Mouse (Mus musculus) kidney, embryonic 16.5 days (tissue): ENCODE measurements around the gene Gm45808. TPM values are rescaled to one million over a fixed set of nuclear protein-coding genes. Genes with fewer than 3 reads are reported as not detected.
A peak's percentile ranks its signal among the peaks of the same experiment; 100 is the strongest.

Experiments used
- ATAC-seq: fragments of 200-750 bp; cut with Nextera tagmentation; 2 replicates; pipeline ENCODE4 v1.8.0; 2017; ENCODE audit warnings: moderate TSS enrichment; ENCODE audit not compliant: low FRiP score, low TSS enrichment
- H3K27ac ChIP-seq: fragments of 300-500 bp; sonication (generic); 2 replicates; pipeline ENCODE4 v1.5.1; 2014; ENCODE audit warnings: low read length
- H3K27me3 ChIP-seq: fragments of 300-500 bp; sonication (generic); 2 replicates; pipeline ENCODE4 v1.6.1; 2014; ENCODE audit warnings: low read length, control low read depth, mixed read lengths; ENCODE audit not compliant: insufficient read depth
- H3K36me3 ChIP-seq: fragments of 300-500 bp; sonication (generic); 2 replicates; pipeline ENCODE4 v1.6.1; 2014; ENCODE audit warnings: low read length, control low read depth, mixed read lengths; ENCODE audit not compliant: insufficient read depth
- H3K4me1 ChIP-seq: fragments of 300-500 bp; sonication (generic); 2 replicates; pipeline ENCODE4 v1.6.1; 2014; ENCODE audit warnings: low read length, control low read depth, mixed read lengths; ENCODE audit not compliant: insufficient read depth
- H3K4me2 ChIP-seq: fragments of 300-500 bp; sonication (generic); replicated peaks from 2 replicates; pipeline ENCODE4 v1.6.1; 2014; ENCODE audit warnings: low read depth, low read length
- H3K4me3 ChIP-seq: fragments of 300-500 bp; sonication (generic); 2 replicates; pipeline ENCODE4 v1.5.1; 2014; ENCODE audit warnings: mild to moderate bottlenecking, low read length
- H3K9ac ChIP-seq: fragments of 300-500 bp; sonication (generic); replicated peaks from 2 replicates; pipeline ENCODE4 v1.6.1; 2014; ENCODE audit warnings: low read length
- H3K9me3 ChIP-seq: fragments of 300-500 bp; sonication (generic); 2 replicates; pipeline ENCODE4 v1.6.1; 2016; ENCODE audit warnings: low read length, control low read depth
- WGBS: fragments of 180-500 bp; shearing (Covaris S2); extraction: QIAGEN DNeasy Blood & Tissue Kit; methylation state at CpG from one replicate; pipeline ENCODE4 v1.1.7; 2014; 5-methylcytosine and 5-hydroxymethylcytosine counted together
- microRNA-seq: library from miRNA; unstranded; fragments of <30 nt; microRNA quantifications from one replicate; pipeline ENCODE4, GENCODE M21; 2016
- polyA plus RNA-seq: library from polyadenylated mRNA; unstranded; fragments of >200 nt; fragmentation: Nextera tagmentation; extraction: Ambion mirVana; gene quantifications from 2 replicates; pipeline ENCODE4 v1.2.1, GENCODE M21; 2015

Gm45808 gene
- polyA plus RNA-seq, 1 experiment from 2014 or later = not detected

DNA sequence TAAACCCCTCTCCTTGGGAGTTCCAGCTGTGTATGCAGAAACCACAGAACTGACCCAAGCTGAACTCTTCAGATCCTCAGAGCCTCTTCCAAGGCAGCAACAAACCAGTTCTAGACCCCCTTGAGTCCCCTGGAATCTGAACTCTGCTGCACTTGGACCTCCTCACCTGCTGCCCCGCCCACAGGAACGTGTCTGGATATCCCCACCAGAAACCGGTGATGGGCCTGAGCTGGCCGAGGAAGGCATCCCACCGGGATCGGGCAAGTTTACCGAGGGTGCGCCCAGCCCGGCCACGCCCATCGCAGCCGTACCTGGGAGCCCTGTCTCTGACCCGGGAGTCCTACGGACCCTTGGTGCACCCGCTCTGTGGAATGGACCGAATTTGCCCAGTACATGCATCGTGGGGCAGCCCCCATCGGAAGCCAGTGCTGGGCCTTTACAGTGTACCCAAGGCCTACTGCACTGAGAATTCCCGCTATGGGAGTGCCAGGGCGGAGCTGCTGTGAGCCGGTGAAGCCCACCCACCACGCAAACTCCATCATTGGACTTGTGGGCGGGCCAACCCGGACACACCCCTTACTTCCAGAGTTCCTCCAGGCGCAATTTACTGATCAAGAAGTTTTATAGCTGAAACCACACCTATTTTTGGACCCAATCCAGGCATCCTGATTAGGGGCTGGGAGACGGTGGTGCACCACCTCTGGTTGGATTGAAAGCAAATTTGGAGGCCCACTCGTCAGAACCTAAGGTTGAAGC lies 66.6 kb downstream of the Gm45808 start:
- Histone ChIP-seq H3K4me1 (peaks cover 17% of the 10 kb centered on the region), H3K4me2 (no peak overlapping the region), H3K4me3 (no peak overlapping the region), H3K27me3 (peaks cover 46% of the 10 kb centered on the region), H3K36me3 (peaks cover 42% of the 10 kb centered on the region), H3K9ac (0 out of 2 replicates have a peak overlapping the region, but pooled peaks have one; percentile 22), H3K9me3 (no peaks in the 10 kb centered on the region), H3K27ac (no peak overlapping the region)
- 0 out of 2 replicates have a peak, but pooled peaks have one; percentile 11 for ATAC-seq
- 10% methylated on average over 27 of the region's 27 CpGs for WGBS

DNA sequence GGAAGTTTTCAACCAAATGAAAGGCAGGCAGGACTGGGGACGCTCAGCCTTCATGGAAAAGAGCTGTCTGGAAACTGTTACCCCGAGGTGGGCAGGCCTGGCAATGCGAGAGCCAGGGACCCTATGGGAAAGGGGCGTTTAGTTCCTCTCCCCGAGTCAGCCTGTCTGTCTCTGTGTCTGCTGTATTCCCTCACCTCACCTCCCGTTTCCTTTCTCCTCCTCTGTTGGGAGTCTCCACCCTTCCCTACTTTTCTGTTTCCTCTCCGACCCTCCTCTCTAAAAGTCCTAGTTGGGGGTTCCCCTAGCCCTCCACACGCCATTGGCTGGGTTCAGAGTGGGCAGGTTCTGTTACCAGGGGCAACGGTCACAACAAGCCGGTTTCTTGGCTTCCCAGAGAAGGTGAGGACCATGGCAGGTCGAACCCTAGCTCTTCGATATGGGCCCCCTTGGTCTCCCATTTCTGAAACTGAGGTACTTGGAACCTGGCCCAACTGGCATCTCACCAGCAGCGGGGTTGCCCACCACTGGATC lies 68.6 kb downstream of the Gm45808 start:
- Histone ChIP-seq H3K4me1 (peaks cover 31% of the 10 kb centered on the region), H3K36me3 (peaks cover 22% of the 10 kb centered on the region), H3K4me2 (0 out of 2 replicates have a peak overlapping the region, but pooled peaks have one; percentile 17), H3K9me3 (no peaks in the 10 kb centered on the region), H3K9ac (peak overlapping the region; percentile 25), H3K4me3 (no peak overlapping the region), H3K27ac (no peak overlapping the region), H3K27me3 (peaks cover 65% of the 10 kb centered on the region)
- no peak for ATAC-seq
- 8% methylated on average over 13 of the region's 13 CpGs for WGBS

Small RNA genes lying within 50 kb of the gene (microRNA-seq; reads per million reads assigned to microRNA genes)
- gene Gm22133 = 0.47 reads per million

Other genes with a start within 250 kb of the Gm45808 start
- 1.0 and 1.1 TPM in 2 replicates for gene Cd37, start 247.7 kb downstream of the Gm45808 start, polyA plus RNA-seq
- gene Slc6a16, start 245.7 kb downstream of the Gm45808 start, polyA plus RNA-seq = 0.28 and 0.30 TPM in 2 replicates
- not detected in 2 replicates for gene Slc6a21, start 209.3 kb downstream of the Gm45808 start, polyA plus RNA-seq
- 22.3 and 23.6 TPM in 2 replicates for gene Trpm4, start 153.0 kb downstream of the Gm45808 start, polyA plus RNA-seq
- gene Hrc, start 151.5 kb downstream of the Gm45808 start, polyA plus RNA-seq = 1.7 and 1.8 TPM in 2 replicates
- 5.1 and 6.3 TPM in 2 replicates for gene Ppfia3, start 119.8 kb downstream of the Gm45808 start, polyA plus RNA-seq
- gene Lin7b, start 116.2 kb downstream of the Gm45808 start, polyA plus RNA-seq = 1.7 and 1.9 TPM in 2 replicates
- gene Snrnp70, start 91.1 kb downstream of the Gm45808 start, polyA plus RNA-seq = 211 and 227 TPM in 2 replicates
- gene Kcna7, start 81.2 kb downstream of the Gm45808 start, polyA plus RNA-seq = not detected in 2 replicates
- gene Ntf5, start 73.1 kb downstream of the Gm45808 start, polyA plus RNA-seq = 1.5 and 1.6 TPM in 2 replicates
- not detected in 2 replicates for gene Lhb, start 66.0 kb downstream of the Gm45808 start, polyA plus RNA-seq
- gene Gys1, start 52.0 kb downstream of the Gm45808 start, polyA plus RNA-seq = 51.1 and 51.7 TPM in 2 replicates
- 164 and 173 TPM in 2 replicates for gene Ruvbl2, start 48.7 kb downstream of the Gm45808 start, polyA plus RNA-seq
- 5,149 and 5,628 TPM in 2 replicates for gene Ftl1, start 26.9 kb downstream of the Gm45808 start, polyA plus RNA-seq
- gene Bax, start 19.9 kb downstream of the Gm45808 start, polyA plus RNA-seq = 172 and 182 TPM in 2 replicates
- gene Tulp2, start 4.9 kb downstream of the Gm45808 start, polyA plus RNA-seq = 0.80 and 1.1 TPM in 2 replicates
- 2.4 and 3.3 TPM in 2 replicates for gene Dhdh, start 2.0 kb upstream of the Gm45808 start, polyA plus RNA-seq
- gene Nucb1, start 23.6 kb upstream of the Gm45808 start, polyA plus RNA-seq = 295 and 299 TPM in 2 replicates
- 24.3 and 24.8 TPM in 2 replicates for gene Ppp1r15a, start 39.5 kb upstream of the Gm45808 start, polyA plus RNA-seq
- gene Plekha4, start 39.5 kb upstream of the Gm45808 start, polyA plus RNA-seq = 4.4 and 5.3 TPM in 2 replicates
- gene Hsd17b14, start 68.1 kb upstream of the Gm45808 start, polyA plus RNA-seq = 13.5 and 15.5 TPM in 2 replicates
- gene Bcat2, start 83.3 kb upstream of the Gm45808 start, polyA plus RNA-seq = 87.9 and 93.2 TPM in 2 replicates
- gene Fgf21, start 128.7 kb upstream of the Gm45808 start, polyA plus RNA-seq = not detected in 2 replicates
- gene Fut1, start 130.5 kb upstream of the Gm45808 start, polyA plus RNA-seq = 0.27 and 0.32 TPM in 2 replicates
- 0.13 and 0.14 TPM in 2 replicates for gene Izumo1, start 135.0 kb upstream of the Gm45808 start, polyA plus RNA-seq
- gene Rasip1, start 140.7 kb upstream of the Gm45808 start, polyA plus RNA-seq = 11.6 and 13.0 TPM in 2 replicates
- gene Mamstr, start 153.2 kb upstream of the Gm45808 start, polyA plus RNA-seq = 8.0 and 9.0 TPM in 2 replicates
- gene Fut2, start 179.6 kb upstream of the Gm45808 start, polyA plus RNA-seq = 0.32 and 0.57 TPM in 2 replicates
- 0.18 and 0.29 TPM in 2 replicates for gene Ntn5, start 197.2 kb upstream of the Gm45808 start, polyA plus RNA-seq
- gene Sec1, start 207.6 kb upstream of the Gm45808 start, polyA plus RNA-seq = 0.22 and 0.24 TPM in 2 replicates
- gene Car11, start 213.0 kb upstream of the Gm45808 start, polyA plus RNA-seq = 10.7 and 11.6 TPM in 2 replicates
- gene Dbp, start 218.3 kb upstream of the Gm45808 start, polyA plus RNA-seq = 4.1 and 4.3 TPM in 2 replicates
- gene Rpl18, start 228.6 kb upstream of the Gm45808 start, polyA plus RNA-seq = 1,042 and 1,047 TPM in 2 replicates
- 36.2 and 36.7 TPM in 2 replicates for gene Sphk2, start 231.2 kb upstream of the Gm45808 start, polyA plus RNA-seq
- gene Fam83e, start 234.4 kb upstream of the Gm45808 start, polyA plus RNA-seq = 1.1 and 1.2 TPM in 2 replicates
- gene Spaca4, start 239.0 kb upstream of the Gm45808 start, polyA plus RNA-seq = not detected in 2 replicates